Mouse (Mus musculus): Measurements from ENCODE around the gene Tpm4.
A peak's percentile ranks its signal among the peaks of the same experiment; 100 is the strongest.

Gene Tpm4

DNA sequence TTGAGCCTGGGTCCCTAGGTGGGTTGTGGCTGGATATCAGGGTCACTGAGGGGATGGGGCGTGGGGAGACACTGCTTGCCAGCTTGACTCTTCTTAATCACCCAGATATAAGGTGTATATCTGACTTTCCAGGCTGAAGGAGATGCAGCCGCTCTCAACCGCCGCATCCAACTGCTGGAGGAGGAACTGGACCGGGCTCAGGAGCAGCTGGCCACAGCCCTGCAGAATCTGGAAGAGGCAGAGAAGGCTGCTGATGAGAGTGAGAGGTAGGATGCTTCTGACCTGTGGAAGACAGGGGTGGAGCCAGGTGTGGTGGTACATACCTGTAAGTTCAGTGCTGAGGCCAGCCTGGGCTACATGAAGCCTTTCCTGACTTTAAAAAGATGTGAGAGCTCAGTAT is 3.7 kb downstream of the Tpm4 start:
- no peak for DNase-seq (ENCODE audit: extremely low spot score, low read depth, low spot score)

DNA sequence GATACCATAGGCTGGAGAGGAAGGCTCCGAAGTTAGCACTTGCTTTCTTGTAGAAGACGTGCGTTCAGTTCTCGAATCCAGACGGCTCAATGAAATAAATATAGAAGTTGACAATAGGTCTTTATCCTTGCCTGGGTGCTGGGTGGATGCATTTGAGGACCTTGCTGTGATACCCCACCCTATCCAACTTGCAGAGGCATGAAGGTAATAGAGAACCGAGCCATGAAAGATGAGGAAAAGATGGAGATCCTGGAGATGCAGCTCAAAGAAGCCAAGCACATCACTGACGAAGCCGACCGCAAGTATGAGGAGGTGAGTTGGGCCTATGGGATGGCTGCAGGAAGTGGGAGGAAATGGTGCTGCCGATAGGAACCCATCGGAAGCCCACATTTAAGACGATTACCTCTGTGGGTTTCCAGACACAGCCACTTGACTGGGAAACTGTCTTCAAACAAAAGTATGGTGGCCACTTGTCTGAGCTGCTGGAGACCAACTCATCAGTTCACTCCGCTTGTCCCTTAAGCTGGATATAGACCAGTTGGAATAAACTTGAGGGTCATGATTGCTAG is 8.6 kb downstream of the Tpm4 start:
- DNase-seq (ENCODE audit: extremely low spot score, low read depth, low spot score): no peak

DNA sequence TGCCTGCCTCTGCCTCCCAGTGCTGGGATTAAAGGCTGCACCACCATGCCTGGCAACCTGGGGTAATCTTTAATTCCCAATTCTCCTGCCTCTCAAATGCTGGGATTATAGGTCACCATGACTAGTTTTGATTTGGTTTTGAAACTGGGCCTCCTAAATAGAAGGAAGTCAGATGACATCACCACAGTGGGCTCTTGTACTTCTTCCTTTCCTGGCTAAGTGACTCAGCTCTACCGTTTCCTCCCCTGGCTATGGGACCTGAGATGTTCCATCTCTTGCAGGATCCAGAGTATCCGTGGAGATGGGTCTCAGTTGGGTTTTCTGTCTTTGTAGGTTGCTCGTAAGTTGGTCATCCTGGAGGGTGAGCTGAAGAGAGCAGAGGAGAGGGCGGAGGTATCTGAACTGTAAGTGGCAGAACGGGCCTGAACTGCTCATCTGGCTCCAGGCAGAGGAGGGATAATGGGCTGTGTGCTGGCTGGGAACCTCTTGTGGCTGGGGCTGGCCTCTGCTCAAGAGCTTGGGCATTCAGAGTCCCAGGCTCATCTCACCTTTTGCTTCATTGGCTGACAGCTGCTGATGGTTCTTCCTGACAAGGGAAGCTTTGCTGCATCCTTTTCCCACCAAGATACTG is 9.7 kb downstream of the Tpm4 start:
- no peak for DNase-seq (ENCODE audit: extremely low spot score, low read depth, low spot score)

DNA sequence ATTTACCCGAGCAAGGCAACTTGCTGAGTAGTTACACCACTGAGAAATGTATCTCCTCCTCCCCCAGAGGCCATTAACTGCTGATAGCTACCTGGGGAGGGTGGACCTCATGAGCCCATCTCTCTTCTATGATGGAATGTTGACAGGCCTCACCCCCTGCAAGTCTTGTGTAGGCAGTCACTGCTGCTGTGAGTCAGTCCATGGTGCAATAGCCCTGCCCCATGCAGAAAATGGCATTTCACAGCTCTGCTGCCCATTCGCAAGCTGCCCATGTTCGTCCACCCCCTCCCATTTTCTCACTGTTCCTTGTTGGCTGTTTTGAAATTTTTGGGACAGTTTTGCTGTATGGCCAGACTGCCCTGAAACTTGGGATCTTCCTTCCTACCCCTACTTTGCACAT is 10.7 kb downstream of the Tpm4 start:
- no peak for DNase-seq (ENCODE audit: extremely low spot score, low read depth, low spot score)

DNA sequence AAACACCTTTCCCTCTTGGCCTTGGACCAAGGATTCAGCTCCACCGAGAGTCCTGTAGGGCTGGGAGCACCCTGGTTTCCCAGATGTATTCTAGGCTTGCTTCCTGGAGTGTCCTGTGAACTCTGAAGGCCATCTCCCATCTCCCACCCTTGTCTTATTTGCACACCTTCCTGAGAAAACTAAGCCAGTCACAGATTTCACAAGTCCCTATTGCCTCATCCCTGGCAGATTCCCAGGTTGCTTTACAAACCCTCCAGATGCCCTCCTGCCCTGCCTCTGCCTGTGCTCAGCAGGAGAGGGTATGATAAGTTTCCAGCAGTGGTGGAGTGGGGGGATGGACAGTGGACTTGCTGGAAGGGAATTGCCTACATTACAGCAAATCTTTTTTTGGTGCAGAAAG is 11.3 kb downstream of the Tpm4 start:
- no peak for DNase-seq (ENCODE audit: extremely low spot score, low read depth, low spot score)

DNA sequence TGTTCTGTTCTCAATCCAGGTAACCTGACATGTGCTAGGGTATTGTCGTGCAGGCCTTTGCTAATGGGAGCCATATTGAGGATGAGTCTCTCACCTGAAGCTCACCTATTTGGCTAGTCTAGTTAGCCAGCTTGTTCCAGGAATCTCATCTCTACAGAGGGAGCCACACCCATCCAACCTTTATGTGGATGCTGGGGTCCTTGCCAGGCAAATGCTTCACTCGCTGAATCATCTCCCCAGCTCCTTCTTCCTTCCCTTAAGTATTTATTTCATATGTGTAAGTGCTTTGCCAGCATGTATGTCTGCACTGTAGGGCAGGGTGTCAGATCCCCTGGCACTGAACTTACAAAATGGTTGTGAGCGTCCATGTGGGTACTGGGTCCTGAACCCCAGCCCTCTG is 11.8 kb downstream of the Tpm4 start:
- DNase-seq (ENCODE audit: extremely low spot score, low read depth, low spot score): no peak

DNA sequence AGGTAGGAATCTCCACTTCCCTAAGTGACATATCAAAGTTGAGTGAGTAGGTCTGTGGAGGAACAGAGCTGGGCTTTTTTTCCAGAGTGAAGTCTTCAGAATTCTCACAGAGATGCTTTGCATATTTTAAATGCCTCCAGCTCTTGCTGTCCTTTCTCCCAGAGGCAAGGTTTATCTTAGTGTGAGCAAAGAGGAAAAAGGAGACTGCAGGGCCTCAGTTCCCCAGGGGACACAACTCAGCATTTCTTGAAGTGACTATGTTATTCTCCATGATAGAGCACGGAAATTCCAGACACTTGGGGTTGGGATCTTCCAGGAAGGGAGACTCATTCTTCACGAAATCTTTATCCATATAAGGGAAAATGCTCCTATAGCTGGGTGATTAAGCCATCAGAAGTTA is 12.5 kb downstream of the Tpm4 start:
- no peak for DNase-seq (ENCODE audit: extremely low spot score, low read depth, low spot score)

DNA sequence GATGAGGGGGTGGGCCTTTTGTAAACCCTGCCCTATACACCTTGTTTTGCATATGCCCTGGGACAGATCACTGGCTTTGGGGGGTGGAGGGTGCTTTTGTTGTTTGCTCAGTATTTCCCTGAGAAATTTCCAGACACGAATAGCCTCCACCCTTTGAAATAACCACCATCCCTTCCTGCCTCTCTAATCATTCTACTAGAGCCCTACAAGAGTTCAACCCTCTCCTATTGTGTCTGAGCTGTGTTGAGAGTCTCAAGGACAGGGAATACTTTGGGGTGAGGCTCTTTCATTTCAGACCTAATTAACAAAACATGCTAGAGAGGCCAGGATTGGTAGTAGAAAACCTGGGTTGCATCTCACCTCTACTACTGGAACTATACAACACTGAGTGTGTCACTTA is 14.3 kb downstream of the Tpm4 start:
- DNase-seq (ENCODE audit: extremely low spot score, low read depth, low spot score): no peak

DNA sequence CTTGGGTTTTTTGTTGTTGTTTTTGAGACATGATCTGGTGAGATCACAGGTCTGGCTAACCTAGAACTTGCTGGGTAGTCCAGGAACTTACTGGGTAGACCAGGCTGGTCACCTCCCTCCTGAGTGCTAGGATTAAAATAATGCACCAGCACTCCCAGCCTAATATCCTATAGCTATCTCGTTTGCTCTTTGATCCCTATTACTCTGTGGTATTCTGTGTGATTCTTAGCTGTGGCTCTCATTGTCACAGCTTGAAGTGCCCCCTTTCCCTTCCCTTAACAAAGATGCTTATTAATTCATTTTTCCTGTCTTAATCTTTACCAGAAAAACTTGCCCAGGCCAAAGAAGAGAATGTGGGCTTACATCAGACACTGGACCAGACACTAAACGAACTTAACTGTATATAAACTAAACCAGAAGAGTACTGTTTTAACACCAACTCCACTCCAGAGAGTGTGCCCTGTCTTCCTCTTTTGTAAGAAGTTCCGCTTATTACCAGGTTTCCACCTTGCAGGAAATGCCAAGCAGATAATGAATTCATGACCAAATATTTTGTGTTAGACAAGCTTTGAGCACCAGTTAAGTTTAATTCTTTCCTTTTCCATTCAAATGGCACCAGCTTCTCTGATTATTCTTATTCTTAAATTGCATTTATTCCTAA is 16.8 kb downstream of the Tpm4 start:
- no peak for DNase-seq (ENCODE audit: extremely low spot score, low read depth, low spot score)

DNA sequence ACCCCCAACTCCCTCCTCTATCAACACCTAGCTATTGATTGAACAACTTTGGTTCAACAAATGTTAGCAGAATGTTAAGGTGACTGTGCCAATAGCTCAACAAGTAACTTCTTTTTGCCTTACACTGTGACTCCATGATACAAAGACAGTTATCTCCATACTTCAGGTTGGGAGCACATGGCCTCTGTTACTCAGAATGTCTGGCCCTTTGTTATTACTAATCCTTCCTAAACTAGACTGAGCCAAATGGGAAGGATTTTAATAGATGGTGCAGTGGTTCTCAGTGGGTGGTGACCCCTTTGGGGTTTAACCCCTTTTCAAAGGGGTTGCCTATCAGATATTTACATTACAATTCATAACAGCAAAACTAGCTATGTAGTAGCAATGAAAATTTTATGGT is 18.6 kb downstream of the Tpm4 start:
- no peak for DNase-seq (ENCODE audit: extremely low spot score, low read depth, low spot score)

DNA sequence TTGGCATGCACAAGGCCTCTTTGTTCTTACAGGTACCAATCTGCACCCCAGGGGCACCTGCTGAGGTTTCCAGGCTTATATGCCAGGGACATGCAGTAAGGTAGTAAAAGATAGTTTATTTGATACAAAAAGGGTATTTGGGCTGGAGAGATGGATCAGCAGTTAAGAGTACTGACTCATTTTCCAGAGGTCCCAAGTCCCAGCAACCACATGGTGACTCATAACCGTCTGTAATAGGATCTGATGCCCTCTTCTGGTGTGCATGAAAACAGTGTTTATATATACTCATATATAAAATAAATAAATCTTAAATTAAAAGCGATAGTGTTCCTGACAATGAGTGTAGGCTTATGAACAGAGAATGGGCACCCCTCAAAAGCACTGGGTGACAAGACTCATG is 23.3 kb downstream of the Tpm4 start:
- DNase-seq (ENCODE audit: extremely low spot score, low read depth, low spot score): no peak

DNA sequence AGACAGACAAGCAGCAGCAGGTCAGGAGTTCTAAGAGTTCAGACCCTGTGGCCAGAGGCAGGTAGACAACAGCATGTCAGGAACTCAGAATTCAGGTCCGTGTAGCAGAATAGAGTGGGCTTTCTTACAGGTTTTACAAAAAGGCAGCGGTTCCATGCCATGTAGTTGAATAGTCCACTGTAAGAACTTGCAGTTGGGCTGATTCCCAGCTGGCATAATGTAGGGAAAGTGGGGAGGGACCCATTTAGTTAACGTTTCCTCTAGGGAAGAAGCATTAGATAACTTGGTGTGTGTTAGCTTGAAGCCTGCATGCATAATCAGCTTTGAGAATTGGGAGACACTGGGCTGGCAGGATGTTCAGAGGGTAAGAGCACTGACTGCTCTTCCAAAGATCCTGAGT is 24.0 kb downstream of the Tpm4 start:
- no peak for DNase-seq (ENCODE audit: extremely low spot score, low read depth, low spot score)

DNA sequence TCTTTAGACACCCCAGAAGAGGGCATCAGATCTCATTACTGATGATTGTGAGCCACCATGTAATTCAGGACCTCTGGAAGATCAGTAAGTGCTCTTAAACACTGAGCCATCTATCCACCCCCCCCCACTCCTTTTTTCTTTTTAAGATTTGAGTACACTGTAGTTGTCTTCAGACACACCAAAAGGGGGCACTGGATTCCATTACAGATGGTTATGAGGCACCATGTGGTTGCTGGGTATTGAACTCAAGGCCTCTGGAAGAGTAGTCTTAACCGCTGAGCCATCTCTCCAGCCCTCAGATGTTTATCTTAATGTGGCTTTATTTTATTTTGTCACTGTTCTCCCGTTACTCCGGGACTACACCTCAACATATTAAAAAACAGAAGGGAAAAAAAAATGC is 25.2 kb downstream of the Tpm4 start:
- DNase-seq (ENCODE audit: extremely low spot score, low read depth, low spot score): no peak

DNA sequence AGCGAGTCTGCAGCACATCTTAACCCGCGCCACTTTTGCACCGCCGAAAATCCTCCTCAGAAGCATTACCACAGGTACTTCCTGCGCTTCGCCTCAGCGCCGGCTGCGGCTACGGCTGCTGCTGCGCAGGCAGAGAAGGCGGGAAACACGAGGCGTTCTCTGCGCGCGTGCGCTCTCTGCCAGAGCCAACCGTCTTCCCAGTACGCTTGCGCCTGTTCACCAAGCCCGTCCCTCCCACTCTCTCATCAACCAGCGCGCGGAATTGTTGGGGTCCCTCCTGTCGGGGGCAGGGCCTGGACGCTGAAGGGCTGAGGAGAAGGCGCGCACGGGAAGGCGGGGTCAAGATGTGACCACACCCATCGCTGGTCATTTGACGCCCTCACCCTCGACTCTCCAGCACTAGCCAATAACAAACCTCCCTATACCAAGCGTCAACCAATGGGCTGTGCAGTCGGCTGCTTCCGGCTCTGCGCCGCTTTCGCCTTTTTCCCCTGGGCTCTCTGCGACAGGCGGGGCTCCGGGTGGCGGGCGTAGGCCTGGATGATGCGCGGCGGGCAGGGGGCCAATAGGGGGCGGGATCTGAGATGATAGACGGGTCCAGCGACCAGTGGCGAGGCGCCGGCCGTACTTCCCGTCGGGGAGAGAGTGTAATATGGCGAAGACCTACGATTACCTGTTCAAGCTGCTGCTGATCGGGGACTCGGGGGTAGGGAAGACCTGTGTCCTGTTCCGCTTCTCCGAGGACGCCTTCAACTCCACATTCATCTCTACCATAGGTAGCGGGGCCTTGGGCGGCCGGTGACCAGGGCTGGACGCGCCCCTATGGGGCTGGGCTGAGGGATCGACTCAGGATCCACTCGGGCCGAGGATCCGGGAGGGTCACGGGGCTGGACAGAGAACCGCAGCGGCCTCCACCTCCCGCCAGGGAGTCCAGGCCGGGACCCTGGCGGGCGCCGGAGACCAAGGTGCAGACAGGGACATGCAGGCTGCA is 26.2 kb downstream of the Tpm4 start, which contains the start of gene Rab8a:
Gene Rab8a, plus strand, starts transcription at position 494 of the 991 bp plus-strand sequence.
- peak; percentile 93 for DNase-seq (ENCODE audit: extremely low spot score, low read depth, low spot score)

DNA sequence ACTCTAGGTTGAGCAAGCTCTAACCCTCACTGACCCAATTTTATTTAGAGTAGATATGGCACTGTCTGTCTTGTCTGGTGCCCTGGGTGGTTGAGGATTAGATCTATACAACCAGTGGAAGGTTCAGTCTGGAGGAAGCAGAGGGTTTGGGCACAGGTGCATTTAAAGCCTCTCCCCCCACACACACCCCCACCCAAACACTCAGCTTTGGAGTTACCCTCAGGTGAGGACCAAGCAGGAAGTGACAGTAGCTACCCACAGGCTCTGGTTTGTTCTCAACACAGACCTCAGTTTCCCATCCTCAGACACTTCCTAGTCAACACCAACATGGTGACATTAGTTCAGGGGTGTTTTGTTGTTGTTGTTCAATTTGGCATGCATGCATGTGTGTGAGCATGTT is 28.0 kb downstream of the Tpm4 start:
- DNase-seq (ENCODE audit: extremely low spot score, low read depth, low spot score): no peak

DNA sequence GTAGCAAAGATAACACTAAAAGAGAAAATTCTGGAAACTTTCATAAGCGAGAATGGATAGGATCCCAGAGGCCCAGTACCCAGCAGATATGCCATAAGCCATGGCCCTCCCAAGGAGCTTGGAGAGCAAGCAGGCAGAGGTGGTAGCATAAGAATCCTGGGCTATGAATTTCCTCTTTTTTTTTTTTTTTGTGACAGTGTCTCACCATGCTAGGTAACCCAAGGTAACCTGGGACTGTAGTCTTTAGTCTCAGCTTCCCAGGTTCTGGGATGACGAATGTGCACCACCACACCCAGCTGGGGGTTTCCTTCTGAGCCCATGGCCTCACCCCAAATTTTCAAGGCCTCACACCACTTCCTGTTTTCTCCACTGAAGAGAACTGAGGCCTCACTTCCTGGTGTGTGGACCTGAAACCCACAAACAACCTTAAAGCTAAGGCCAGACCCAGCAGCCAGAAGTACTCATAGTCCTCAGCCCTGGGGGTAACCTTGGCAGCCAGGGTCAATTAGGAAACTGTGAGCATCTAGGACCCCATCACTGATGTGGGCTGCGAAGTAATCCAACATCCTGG is 34.4 kb downstream of the Tpm4 start:
- no peak for DNase-seq (ENCODE audit: extremely low spot score, low read depth, low spot score)

DNA sequence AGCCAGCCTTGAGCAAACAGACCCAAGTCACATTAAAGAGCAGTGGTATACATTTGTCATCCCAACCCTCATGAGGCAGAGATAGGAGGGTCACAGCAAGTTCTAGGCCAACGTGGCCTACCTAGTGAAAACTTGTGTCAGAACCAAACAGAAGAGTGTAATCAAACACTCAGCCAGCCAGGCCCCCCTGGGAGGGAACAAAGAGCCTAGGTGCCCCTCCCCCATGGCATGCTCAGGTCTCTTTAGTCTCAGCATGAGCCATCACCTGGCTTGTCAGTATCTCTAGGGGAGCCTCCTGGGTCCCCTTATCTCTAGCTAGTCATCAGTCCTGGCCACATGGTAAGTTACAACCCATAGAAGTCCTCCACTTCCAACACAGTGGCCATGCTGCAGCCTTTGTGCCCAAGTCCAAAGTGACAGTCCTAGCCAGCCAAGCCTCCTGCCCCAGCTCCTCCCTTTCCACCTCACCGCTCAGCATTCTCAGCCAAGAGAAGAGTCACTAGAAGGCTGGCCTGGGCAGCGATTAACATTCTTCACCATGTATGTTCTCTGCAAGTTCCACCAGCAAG is 35.0 kb downstream of the Tpm4 start:
- DNase-seq (ENCODE audit: extremely low spot score, low read depth, low spot score): no peak

DNA sequence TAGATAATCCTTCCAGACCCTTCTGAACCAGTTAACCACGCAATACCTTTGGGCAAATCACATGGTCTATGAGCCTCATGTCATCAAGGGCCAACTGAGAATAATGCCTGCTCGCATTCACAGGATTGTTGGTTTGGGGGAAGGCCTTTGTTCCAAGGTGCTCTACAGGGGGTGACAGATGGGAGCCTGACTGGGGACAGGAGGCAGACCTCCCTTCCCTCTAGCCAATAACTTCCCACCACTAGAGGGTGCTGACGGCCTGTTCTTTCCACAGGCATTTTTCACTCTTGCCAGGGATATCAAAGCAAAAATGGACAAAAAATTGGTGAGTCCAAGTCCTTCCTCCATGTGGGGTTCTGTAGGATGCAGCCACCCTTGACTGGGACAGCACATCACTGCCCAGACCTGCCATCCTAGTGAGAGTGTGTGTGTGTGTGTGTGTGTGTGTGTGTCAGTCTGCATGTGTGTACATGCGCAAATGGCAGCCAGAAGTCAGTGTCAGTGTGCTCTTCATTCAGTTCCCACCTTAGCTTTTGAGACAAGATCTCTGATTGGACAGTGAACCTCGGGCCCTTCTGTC is 42.7 kb downstream of the Tpm4 start:
- no peak for DNase-seq (ENCODE audit: extremely low spot score, low read depth, low spot score)

DNA sequence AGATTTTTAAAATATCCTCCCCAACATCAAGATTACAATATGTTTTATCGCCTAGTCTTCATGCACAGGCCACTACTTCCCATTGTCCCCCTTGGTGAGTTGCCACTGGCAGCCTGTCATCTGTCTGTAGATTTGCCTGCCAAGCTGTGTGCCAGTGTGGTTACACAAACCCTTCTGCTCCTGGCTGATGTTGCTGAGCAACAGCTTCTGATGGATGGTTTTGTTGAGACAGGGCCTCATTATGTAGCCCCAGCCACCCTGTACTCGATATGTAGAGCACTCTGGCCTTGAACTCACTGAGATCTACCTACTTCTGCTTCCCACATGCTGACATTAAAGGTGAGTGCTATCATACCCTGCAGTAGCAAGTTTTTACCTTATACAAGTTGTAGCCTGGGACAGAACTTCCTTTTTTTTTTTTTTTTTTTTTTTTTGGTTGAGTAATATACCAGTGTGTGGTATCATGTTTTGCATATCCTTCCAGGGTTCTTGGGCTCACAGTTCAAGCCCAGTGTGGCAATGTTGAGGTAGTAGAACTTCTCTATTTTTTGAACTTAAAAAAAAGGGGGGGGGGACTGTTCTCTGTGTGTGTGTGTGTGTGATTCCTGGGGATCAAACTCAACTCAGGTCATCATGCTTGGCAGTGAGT is 48.9 kb downstream of the Tpm4 start:
- DNase-seq (ENCODE audit: extremely low spot score, low read depth, low spot score): no peak

DNA sequence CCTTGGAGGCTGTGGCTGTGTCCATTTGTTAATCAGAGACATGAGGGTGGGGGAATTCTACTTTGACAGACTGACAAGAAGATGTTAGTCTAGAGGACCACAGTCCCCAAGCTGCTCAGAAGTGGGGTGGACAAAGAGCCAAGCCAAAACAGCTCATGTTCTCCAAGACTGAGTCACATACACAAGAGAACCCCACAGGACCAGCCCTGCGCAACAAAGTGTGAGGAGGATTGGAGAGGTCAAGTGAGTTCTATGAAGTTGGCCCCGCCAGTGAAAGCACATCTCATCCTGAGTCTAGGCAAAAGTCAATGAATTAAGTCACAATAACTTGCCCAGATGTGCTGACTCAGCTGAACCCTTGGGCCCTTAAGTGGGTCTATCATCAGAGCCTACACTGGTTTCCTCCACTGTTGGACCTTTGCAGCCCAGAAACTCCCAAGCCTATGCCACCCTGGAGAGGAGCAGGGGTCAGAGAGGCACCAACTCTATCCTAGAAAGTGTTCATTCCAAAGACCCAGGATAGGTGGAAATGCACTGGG is 53.1 kb downstream of the Tpm4 start:
- DNase-seq (ENCODE audit: extremely low spot score, low read depth, low spot score): no peak
